Comparison of ENCODE assay signal across 16 mouse cellular contexts in genomic region chr4:150399032-150399431, GRCm38 (mm10).
DNase-seq lines count a peak whose midpoint lies in the region; ATAC-seq lines count a peak whose summit lies in the region.
"Had no signal": no experiment of that assay in that cellular context is flagged by ENCODE, and none has a peak within 500 bp of the region (broad histone marks: within the 10 kb centered on the region; RNA-seq: fewer than 3 reads in every experiment).

No protein-coding gene starts in this region.

- H3K9me3 ChIP-seq in embryonic facial prominence, embryonic 13.5 days, result no peaks in the 10 kb centered on the region
- no peaks in the 10 kb centered on the region for H3K9me3 ChIP-seq in embryonic facial prominence, embryonic 10.5 days
- no peaks in the 10 kb centered on the region for H3K9me3 ChIP-seq in kidney, embryonic 15.5 days (replicated peaks)
- H3K9me3 ChIP-seq: embryonic facial prominence, embryonic 12.5 days; heart, embryonic 15.5 days; intestine, embryonic 15.5 days; neural tube, embryonic 15.5 days had no signal

- no peak overlapping the region for H3K9ac ChIP-seq in embryonic facial prominence, embryonic 13.5 days
- no peak overlapping the region for H3K9ac ChIP-seq in kidney, embryonic 15.5 days
- H3K9ac ChIP-seq: embryonic facial prominence, embryonic 12.5 days; heart, embryonic 15.5 days; intestine, embryonic 15.5 days; neural tube, embryonic 15.5 days had no signal

- H3K27me3 ChIP-seq in embryonic facial prominence, embryonic 13.5 days, result no peaks in the 10 kb centered on the region
- no peaks in the 10 kb centered on the region for H3K27me3 ChIP-seq in embryonic facial prominence, embryonic 10.5 days (replicated peaks; ENCODE audit: low read depth, poor library complexity, severe bottlenecking)
- H3K27me3 ChIP-seq in kidney, embryonic 15.5 days, result no peaks in the 10 kb centered on the region
- H3K27me3 ChIP-seq: embryonic facial prominence, embryonic 12.5 days; heart, embryonic 15.5 days; intestine, embryonic 15.5 days; neural tube, embryonic 15.5 days; Patski had no signal

- ATAC-seq in embryonic facial prominence, embryonic 13.5 days (ENCODE audit: insufficient number of reproducible peaks, insufficient read depth, low FRiP score, low TSS enrichment, low read depth), result no peak
- no peak for ATAC-seq in kidney, embryonic 15.5 days (replicated peaks; ENCODE audit: low FRiP score)
- ATAC-seq in inflammation-experienced regulatory T-cells, adult 6 months, result peak; percentile 51
- ATAC-seq: intestine, embryonic 15.5 days; Patski had no signal

- H3K4me3 ChIP-seq in embryonic facial prominence, embryonic 13.5 days, result no peak overlapping the region
- H3K4me3 ChIP-seq in embryonic facial prominence, embryonic 10.5 days, result no peak overlapping the region
- no peak overlapping the region for H3K4me3 ChIP-seq in kidney, embryonic 15.5 days (replicated peaks)
- H3K4me3 ChIP-seq: embryonic facial prominence, embryonic 12.5 days; heart, embryonic 15.5 days; intestine, embryonic 15.5 days; neural tube, embryonic 15.5 days had no signal

- peaks cover 88% of the 10 kb centered on the region for H3K4me1 ChIP-seq in embryonic facial prominence, embryonic 13.5 days
- H3K4me1 ChIP-seq in embryonic facial prominence, embryonic 10.5 days, result peaks cover 88% of the 10 kb centered on the region
- peaks cover 82% of the 10 kb centered on the region for H3K4me1 ChIP-seq in kidney, embryonic 15.5 days

- H3K27ac ChIP-seq in embryonic facial prominence, embryonic 13.5 days, result peak overlapping the region; percentile 39; the same call in 1 of the 2 replicates
- H3K27ac ChIP-seq in embryonic facial prominence, embryonic 10.5 days (replicated peaks), result no peak overlapping the region
- H3K27ac ChIP-seq in kidney, embryonic 15.5 days, result peak overlapping the region; percentile 11; the same call in 1 of the 2 replicates
- H3K27ac ChIP-seq: embryonic facial prominence, embryonic 12.5 days; heart, embryonic 15.5 days; intestine, embryonic 15.5 days; macrophage; neural tube, embryonic 15.5 days had no signal

- H3K4me2 ChIP-seq in embryonic facial prominence, embryonic 13.5 days, result no peak overlapping the region
- H3K4me2 ChIP-seq in kidney, embryonic 15.5 days, result no peak overlapping the region
- H3K4me2 ChIP-seq: embryonic facial prominence, embryonic 12.5 days; heart, embryonic 15.5 days; intestine, embryonic 15.5 days; neural tube, embryonic 15.5 days had no signal

- DNase-seq in embryonic facial prominence, embryonic 10.5 days (ENCODE audit: low spot score), result no peak
- DNase-seq in kidney, adult 18-20 months, result no peak
- DNase-seq in thymus, postnatal 25 days, result peak; percentile 48
- no peak for DNase-seq in frontal cortex, postnatal 10 days (ENCODE audit: low spot score in 2 of 2)
- DNase-seq in ovary, adult 18-20 months (ENCODE audit: low spot score), result no peak
- DNase-seq: kidney, postnatal 25 days; lung, adult 2 months had no signal

- WGBS in embryonic facial prominence, embryonic 13.5 days, result 57% methylated on average over 2 of the region's 2 CpGs
- WGBS in embryonic facial prominence, embryonic 10.5 days, result 75% methylated on average over 2 of the region's 2 CpGs
- 63% methylated on average over 2 of the region's 2 CpGs for WGBS in kidney, embryonic 15.5 days

- H3K36me3 ChIP-seq in embryonic facial prominence, embryonic 13.5 days, result no peaks in the 10 kb centered on the region
- H3K36me3 ChIP-seq in embryonic facial prominence, embryonic 10.5 days (replicated peaks), result no peaks in the 10 kb centered on the region
- H3K36me3 ChIP-seq in kidney, embryonic 15.5 days, result no peaks in the 10 kb centered on the region
- H3K36me3 ChIP-seq: embryonic facial prominence, embryonic 12.5 days; heart, embryonic 15.5 days; intestine, embryonic 15.5 days; neural tube, embryonic 15.5 days had no signal
